Mouse (Mus musculus): Measurements from ENCODE around the gene Nfib.

DNA sequence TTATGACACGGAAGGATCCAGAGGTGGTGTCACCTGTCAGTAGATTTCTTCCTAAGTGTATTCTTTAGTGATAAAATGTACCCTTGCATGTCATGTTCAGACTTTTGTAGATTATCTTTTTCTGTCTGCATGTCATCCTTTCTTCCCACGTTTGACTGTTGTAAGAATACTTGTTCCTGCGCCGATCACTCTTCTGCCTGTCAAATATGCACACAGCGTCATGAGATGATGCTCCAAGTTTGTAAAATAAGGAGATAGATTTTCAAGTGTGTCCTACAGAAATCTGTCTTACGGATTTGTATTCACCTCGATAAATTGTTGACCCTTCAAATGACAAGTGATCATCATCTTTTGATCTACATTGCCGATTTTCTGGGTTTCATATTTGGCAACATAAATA is 190.6 kb downstream of the Nfib start:
- TF ChIP-seq CTCF (IDR thresholded peaks at IDR 0.05; ENCODE audit: low read depth) (no peak), EP300 (IDR thresholded peaks at IDR 0.05; ENCODE audit: low read depth) (no peak)

All from liver, embryonic 14.5 days (tissue).